Mouse (Mus musculus) myocyte (in vitro differentiated cells): ENCODE results near the gene Atp13a1. TPM values are rescaled to one million over a fixed set of nuclear protein-coding genes. Genes with fewer than 3 reads are reported as not detected.

Source experiments
- H3K27me3 ChIP-seq: one replicate; pipeline ENCODE4 v1.6.1; 2011; ENCODE audit not compliant: control insufficient read depth, insufficient read depth, insufficient read length
- H3K36me3 ChIP-seq: one replicate; pipeline ENCODE4 v1.6.1; 2011; ENCODE audit not compliant: control insufficient read depth, insufficient read depth
- H3K4me2 ChIP-seq: one replicate; pipeline ENCODE4 v1.6.1; 2011; ENCODE audit warnings: low read depth, control low read depth
- H3K4me3 ChIP-seq: one replicate; pipeline ENCODE4 v1.5.1; 2011; ENCODE audit warnings: mild to moderate bottlenecking, control low read depth, moderate library complexity
- H3K79me2 ChIP-seq: one replicate; pipeline ENCODE4 v1.6.1; 2011; ENCODE audit not compliant: control insufficient read depth, insufficient read depth
- H3ac ChIP-seq: one replicate; pipeline ENCODE4 v1.6.1; 2011; ENCODE audit not compliant: control insufficient read depth, insufficient read length
- CEBPB ChIP-seq: IDR thresholded peaks from 2 replicates; pipeline ENCODE4 v1.6.1; 2011; ENCODE audit warnings: mild to moderate bottlenecking, moderate library complexity; ENCODE audit not compliant: poor library complexity, insufficient read depth, severe bottlenecking
- E2F4 ChIP-seq: IDR thresholded peaks from one replicate; pipeline ENCODE4 v1.6.1; 2011; ENCODE audit warnings: mild to moderate bottlenecking, control low read depth, moderate library complexity; ENCODE audit not compliant: insufficient read depth
- MAX ChIP-seq: IDR thresholded peaks from one replicate; pipeline ENCODE4 v1.6.1; 2011; ENCODE audit warnings: low read depth, mild to moderate bottlenecking, control low read depth
- MYOD1 ChIP-seq, 3 experiments: IDR thresholded peaks; one replicate each; pipeline ENCODE4 v1.6.1; 2011; ENCODE audit warnings: control low read depth in 2 of 3, low read depth in 2 of 3, mild to moderate bottlenecking in 2 of 3, moderate library complexity in 1 of 3; ENCODE audit not compliant: insufficient read length in 2 of 3, control insufficient read depth in 1 of 3
- MYOG ChIP-seq, 3 experiments: IDR thresholded peaks; one replicate each; pipeline ENCODE4 v1.6.1; 2011; ENCODE audit warnings: control low read depth in 2 of 3, low read depth in 2 of 3, mild to moderate bottlenecking in 2 of 3; ENCODE audit not compliant: insufficient read length in 2 of 3, control insufficient read depth in 1 of 3, insufficient read depth in 1 of 3
- POLR2A ChIP-seq: IDR thresholded peaks from one replicate; pipeline ENCODE4 v1.6.1; 2011; ENCODE audit warnings: low read depth, mild to moderate bottlenecking, control low read depth, moderate library complexity; ENCODE audit not compliant: insufficient read length
- POLR2AphosphoS2 ChIP-seq: IDR thresholded peaks from one replicate; pipeline ENCODE4 v1.6.1; 2011; ENCODE audit warnings: low read depth, control low read depth; ENCODE audit not compliant: insufficient read length
- REST ChIP-seq: IDR thresholded peaks from one replicate; pipeline ENCODE4 v1.6.1; 2011; ENCODE audit warnings: mild to moderate bottlenecking, control low read depth, moderate library complexity; ENCODE audit not compliant: insufficient read depth, insufficient read length
- SRF ChIP-seq: IDR thresholded peaks from one replicate; pipeline ENCODE4 v1.6.1; 2011; ENCODE audit warnings: low read depth; ENCODE audit not compliant: control insufficient read depth, insufficient read length
- TCF12 ChIP-seq: IDR thresholded peaks from one replicate; pipeline ENCODE4 v1.6.1; 2011; ENCODE audit warnings: mild to moderate bottlenecking, control low read depth; ENCODE audit not compliant: poor library complexity, insufficient read depth, severe bottlenecking
- TCF3 ChIP-seq: IDR thresholded peaks from one replicate; pipeline ENCODE4 v1.6.1; 2011; ENCODE audit warnings: low read depth, control low read depth; ENCODE audit not compliant: insufficient read length
- USF1 ChIP-seq: IDR thresholded peaks from one replicate; pipeline ENCODE4 v1.6.1; 2011; ENCODE audit warnings: low read depth, mild to moderate bottlenecking, control low read depth, moderate library complexity
- polyA plus RNA-seq: library from polyadenylated mRNA; unstranded; fragments of >200 nt; fragmentation: generic; extraction: Trizol; gene quantifications from one replicate; pipeline ENCODE4 v1.2.1, GENCODE M21; 2012; ENCODE audit warnings: missing spikeins

Atp13a1 gene
- polyA plus RNA-seq, 1 experiment: 35.6 TPM

- Histone ChIP-seq H3K4me3 (no peak overlapping the region), H3K36me3 (peaks cover 28% of the 10 kb centered on the region), H3ac (no peak overlapping the region), H3K4me2 (no peak overlapping the region), H3K79me2 (no peaks in the 10 kb centered on the region), H3K27me3 (no peaks in the 10 kb centered on the region)
- TF ChIP-seq REST: no peak
- TF ChIP-seq SRF: no peak
- TF ChIP-seq E2F4: no peak
- no peak for TF ChIP-seq TCF12
- TF ChIP-seq TCF3: no peak
Measured at GRCm38 (mm10) chr8:69761814-69762445, 29.0 kb upstream of the Atp13a1 start.

- no peak overlapping the region for H3K4me3 ChIP-seq
- peaks cover 55% of the 10 kb centered on the region for H3K79me2 ChIP-seq
- TF ChIP-seq CEBPB (no peak), POLR2AphosphoS2 (no peak), MYOD1 (IDR thresholded peaks at IDR 0.05; ENCODE audit: control insufficient read depth in 1 of 3, insufficient read length in 2 of 3, low read depth in 2 of 3) (no peak), USF1 (no peak), E2F4 (no peak), SRF (no peak), REST (no peak), POLR2A (no peak), TCF3 (no peak), TCF12 (no peak), MAX (no peak), MYOG (IDR thresholded peaks at IDR 0.05; ENCODE audit: control insufficient read depth in 1 of 3, insufficient read depth in 1 of 3, insufficient read length in 2 of 3, low read depth in 2 of 3) (no peak)
- H3K36me3 ChIP-seq: peaks cover 31% of the 10 kb centered on the region
- no peaks in the 10 kb centered on the region for H3K27me3 ChIP-seq
- no peak overlapping the region for H3K4me2 ChIP-seq
- H3ac ChIP-seq: no peak overlapping the region
Measured at GRCm38 (mm10) chr8:69771221-69771620, 19.7 kb upstream of the Atp13a1 start.

GRCm38 (mm10) chr8:69772106-69772505 is 18.9 kb upstream of the Atp13a1 start:
- no peak overlapping the region for H3K4me3 ChIP-seq
- H3K4me2 ChIP-seq: no peak overlapping the region
- no peak overlapping the region for H3ac ChIP-seq
- TF ChIP-seq TCF3: no peak
- TF ChIP-seq USF1: no peak
- TF ChIP-seq MAX: no peak
- TF ChIP-seq POLR2AphosphoS2: no peak
- no peak for TF ChIP-seq TCF12
- TF ChIP-seq CEBPB: no peak
- TF ChIP-seq E2F4: no peak
- TF ChIP-seq MYOG (IDR thresholded peaks at IDR 0.05; ENCODE audit: control insufficient read depth in 1 of 3, insufficient read depth in 1 of 3, insufficient read length in 2 of 3, low read depth in 2 of 3): no peak
- no peak for TF ChIP-seq REST
- TF ChIP-seq SRF: no peak
- no peak for TF ChIP-seq MYOD1 (IDR thresholded peaks at IDR 0.05; ENCODE audit: control insufficient read depth in 1 of 3, insufficient read length in 2 of 3, low read depth in 2 of 3)
- no peak for TF ChIP-seq POLR2A
- H3K27me3 ChIP-seq: no peaks in the 10 kb centered on the region
- H3K79me2 ChIP-seq: peaks cover 55% of the 10 kb centered on the region
- H3K36me3 ChIP-seq: peaks cover 24% of the 10 kb centered on the region

GRCm38 (mm10) chr8:69774503-69775148 is 16.3 kb upstream of the Atp13a1 start, which contains the start of gene Gm20422:
TSS of gene Gm20422 (minus strand) at chr8:69774886.
- Histone ChIP-seq H3ac (peak within 1 kb of the TSS; percentile 40), H3K4me2 (peak within 1 kb of the TSS; percentile 97), H3K27me3 (no peaks in the 10 kb centered on the region), H3K79me2 (peaks cover 45% of the 10 kb centered on the region), H3K36me3 (peaks cover 2% of the 10 kb centered on the region), H3K4me3 (peak within 1 kb of the TSS; percentile 34)
- TF ChIP-seq MYOG (IDR thresholded peaks at IDR 0.05; ENCODE audit: control insufficient read depth in 1 of 3, insufficient read depth in 1 of 3, insufficient read length in 2 of 3, low read depth in 2 of 3) (no peak), POLR2A (peak; percentile 95), MYOD1 (IDR thresholded peaks at IDR 0.05; ENCODE audit: control insufficient read depth in 1 of 3, insufficient read length in 2 of 3, low read depth in 2 of 3) (peak in 1 of 3 experiments; percentile 22), POLR2AphosphoS2 (peak; percentile 92), REST (no peak)

GRCm38 (mm10) chr8:69775149-69775534 is 15.8 kb upstream of the Atp13a1 start:
- no peaks in the 10 kb centered on the region for H3K27me3 ChIP-seq
- peak overlapping the region; percentile 84 for H3K4me2 ChIP-seq
- H3K4me3 ChIP-seq: peak overlapping the region; percentile 34
- no peaks in the 10 kb centered on the region for H3K36me3 ChIP-seq
- peak overlapping the region; percentile 40 for H3ac ChIP-seq
- H3K79me2 ChIP-seq: peaks cover 43% of the 10 kb centered on the region
- TF ChIP-seq POLR2AphosphoS2 (no peak), MAX (no peak), POLR2A (no peak), USF1 (no peak)
